Mouse (Mus musculus) left cerebral cortex, adult 6 months (tissue): ENCODE measurements around the gene Gp5. TPM values are rescaled to one million over a fixed set of nuclear protein-coding genes. Genes with fewer than 3 reads are reported as not detected.

Source experiments
- long read RNA-seq, 2 experiments: library from polyadenylated mRNA; unstranded; transcript quantifications; one replicate each; pipeline ENCODE4 v2.0.0; 2019 to 2020
- polyA plus RNA-seq: library from polyadenylated mRNA; unstranded; fragments of <200 nt; fragmentation: Nextera tagmentation; gene quantifications from 2 replicates; pipeline ENCODE4 v1.2.3, GENCODE M21; 2021

The Gp5 gene
- 1.2 and 1.4 TPM in 2 replicates for polyA plus RNA-seq
- long read RNA-seq, experiment 1, partial matches to known transcripts, result 0 of 8 reads
- long read RNA-seq, experiment 1, other reads (novel, unspliced or antisense), result 8 of 8 reads
- long read RNA-seq, experiment 2, partial matches to known transcripts, result 1 of 1 reads
- long read RNA-seq, experiment 2, other reads (novel, unspliced or antisense), result 0 of 1 reads

GRCm38 (mm10) chr16:30310647-30311046, at the start of gene Gp5:
Gene Gp5 (minus strand): TSS chr16:30310779.

GRCm38 (mm10) chr16:30282844-30283495, 27.6 kb downstream of the Gp5 start, which contains the start of gene Lrrc15:
Gene Lrrc15 (minus strand): TSS chr16:30283256.

GRCm38 (mm10) chr16:30267359-30267758, 43.2 kb downstream of the Gp5 start, which contains the start of gene Cpn2:
Gene Cpn2 (minus strand): TSS chr16:30267499.

Other genes starting within 250 kb of the Gp5 start
- gene Hes1, start 246.4 kb downstream of the Gp5 start, polyA plus RNA-seq, result 6.4 and 12.7 TPM in 2 replicates
- not detected in 2 replicates for gene Cpn2, start 43.3 kb downstream of the Gp5 start, polyA plus RNA-seq
- not detected in 2 replicates for gene Lrrc15, start 27.5 kb downstream of the Gp5 start, polyA plus RNA-seq
- 2.7 and 3.4 TPM in 2 replicates for gene Atp13a3, start 95.2 kb upstream of the Gp5 start, polyA plus RNA-seq
- gene Tmem44, start 240.1 kb upstream of the Gp5 start, polyA plus RNA-seq, result 19.5 and 24.5 TPM in 2 replicates